Mouse (Mus musculus): ENCODE data around the gene Dusp7.

DNA sequence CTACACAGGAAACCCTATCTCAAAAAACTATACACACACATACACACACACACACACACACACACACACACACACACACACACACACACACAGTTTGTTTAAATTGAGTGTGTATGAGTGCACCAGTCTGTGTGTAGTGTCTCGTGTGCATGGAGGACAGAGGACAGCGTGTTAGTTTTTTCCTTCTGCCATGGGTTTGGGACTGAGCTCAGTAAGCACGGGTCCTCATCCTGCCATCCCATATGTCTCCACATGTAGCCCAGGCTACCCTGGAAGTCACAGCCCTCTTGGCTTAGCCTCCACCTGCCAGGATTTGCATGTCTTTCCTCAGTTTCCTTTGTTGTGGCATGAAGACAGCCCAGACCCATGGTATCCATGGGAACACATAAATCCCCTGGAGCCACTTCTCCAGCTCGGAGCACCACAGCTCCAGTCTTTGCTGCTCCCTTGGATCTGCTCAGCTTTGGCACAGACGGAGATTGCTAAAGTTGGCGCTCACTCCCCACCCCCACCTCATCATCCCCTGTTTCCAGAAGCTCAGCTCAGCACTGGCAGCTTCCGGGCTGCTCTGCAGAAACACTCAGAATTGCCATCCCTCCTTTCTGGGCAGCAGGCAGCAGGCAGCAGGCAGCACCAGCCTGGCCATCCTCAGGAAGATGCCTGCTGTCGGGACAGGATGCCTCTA, 41.2 kb upstream of the Dusp7 start:
- TF ChIP-seq CTCF (IDR thresholded peaks at IDR 0.05; ENCODE audit: extremely low read depth, insufficient read length, insufficient replicate concordance, low read depth, low read length) = no peak
- no peak for TF ChIP-seq POLR2A (IDR thresholded peaks at IDR 0.05; ENCODE audit: low read depth, low read length)
